Comparison of ENCODE assay signal across 9 mouse cellular contexts in the genomic region with DNA sequence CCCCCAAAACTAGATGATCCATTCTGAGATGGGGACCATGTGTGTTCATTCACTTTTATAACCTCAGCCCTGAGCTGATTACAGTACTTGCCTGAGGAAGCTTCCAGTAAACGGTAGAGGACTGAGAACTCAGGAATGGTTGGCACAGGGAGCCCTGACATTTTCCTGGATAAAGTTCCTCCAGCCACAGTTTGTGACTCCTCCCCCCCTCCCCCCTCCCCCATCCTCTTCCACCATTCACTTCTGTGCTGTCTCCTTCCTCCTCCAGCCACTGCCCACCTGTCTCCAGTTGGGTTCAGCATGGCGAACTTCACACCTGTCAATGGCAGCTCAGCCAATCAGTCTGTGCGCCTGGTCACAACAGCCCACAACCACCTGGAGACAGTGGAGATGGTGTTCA. TPM values are rescaled to one million over a fixed set of nuclear protein-coding genes. Genes with fewer than 3 reads are reported as not detected.
DNase-seq lines count a peak whose midpoint lies in the region; ATAC-seq lines count a peak whose summit lies in the region.
"Had no signal": no experiment of that assay in that cellular context is flagged by ENCODE, and none has a peak within 500 bp of the region (broad histone marks: within the 10 kb centered on the region; RNA-seq: fewer than 3 reads in every experiment).

TSS of gene Chrm4 (plus strand) at position 301 of the 400 bp plus-strand sequence.

- intact Hi-C loops in heart, postnatal 14 days (cut with DNase I), result no loop called here

- peak within 1 kb of the TSS; percentile 11 to 16; a peak in 1 of 4 replicates for H3K4me3 ChIP-seq in heart, embryonic 14.5 days (ENCODE audit: control insufficient read depth in 1 of 2, insufficient read depth in 1 of 2, low read depth in 1 of 2, low read length in 2 of 2)
- no peak within 1 kb of the TSS for H3K4me3 ChIP-seq in neural tube, embryonic 12.5 days
- H3K4me3 ChIP-seq in stomach, embryonic 15.5 days (replicated peaks), result no peak within 1 kb of the TSS

- H3K4me1 ChIP-seq in heart, embryonic 14.5 days (ENCODE audit: control insufficient read depth in 2 of 2, insufficient read depth in 2 of 2, low read length in 2 of 2), result peaks cover 15 to 23% of the 10 kb centered on the region in 2 experiments
- peaks cover 48% of the 10 kb centered on the region for H3K4me1 ChIP-seq in neural tube, embryonic 12.5 days
- peaks cover 39% of the 10 kb centered on the region for H3K4me1 ChIP-seq in stomach, embryonic 15.5 days

- H3K4me2 ChIP-seq in heart, embryonic 14.5 days (ENCODE audit: low read length), result peak within 1 kb of the TSS; percentile 55
- peak within 1 kb of the TSS; percentile 79 for H3K4me2 ChIP-seq in neural tube, embryonic 12.5 days (replicated peaks)
- peak within 1 kb of the TSS; percentile 40 for H3K4me2 ChIP-seq in stomach, embryonic 15.5 days

- no peak within 1 kb of the TSS for H3K27ac ChIP-seq in heart, embryonic 14.5 days (replicated peaks in 1 of 2; ENCODE audit: control insufficient read depth in 1 of 2, insufficient read depth in 1 of 2, low read depth in 2 of 2, low read length in 2 of 2)
- no peak within 1 kb of the TSS for H3K27ac ChIP-seq in neural tube, embryonic 12.5 days
- H3K27ac ChIP-seq in stomach, embryonic 15.5 days, result no peak within 1 kb of the TSS

- no peak for DNase-seq in heart, postnatal 14 days
- DNase-seq in neural tube, embryonic 10.5 days (ENCODE audit: extremely low spot score, low spot score), result no peak
- no peak for DNase-seq in layer of hippocampus, postnatal 14 days (ENCODE audit: low spot score in 2 of 2)
- no peak for DNase-seq in frontal cortex, postnatal 36 days (ENCODE audit: low spot score in 2 of 2)
- no peak for DNase-seq in urinary bladder, postnatal 25 days (ENCODE audit: low spot score)
- DNase-seq: lung, postnatal 10 days had no signal

- no peak for ATAC-seq in heart, embryonic 14.5 days (ENCODE audit: insufficient number of reproducible peaks, insufficient read depth, low FRiP score, low read depth)
- ATAC-seq in neural tube, embryonic 12.5 days (ENCODE audit: low FRiP score, low read depth), result no peak
- ATAC-seq in stomach, embryonic 15.5 days (ENCODE audit: insufficient read depth, low FRiP score, low read depth), result no peak

- 86% methylated on average over 3 of the region's 3 CpGs for WGBS in heart, embryonic 14.5 days
- 88% methylated on average over 3 of the region's 3 CpGs for WGBS in neural tube, embryonic 12.5 days
- 74% methylated on average over 3 of the region's 3 CpGs for WGBS in stomach, embryonic 15.5 days

- no peaks in the 10 kb centered on the region for H3K36me3 ChIP-seq in heart, embryonic 14.5 days (ENCODE audit: control insufficient read depth, insufficient read depth, low read length)
- no peaks in the 10 kb centered on the region for H3K36me3 ChIP-seq in neural tube, embryonic 12.5 days
- no peaks in the 10 kb centered on the region for H3K36me3 ChIP-seq in stomach, embryonic 15.5 days

- H3K9me3 ChIP-seq in heart, embryonic 14.5 days (ENCODE audit: control insufficient read depth, low read length), result no peaks in the 10 kb centered on the region
- no peaks in the 10 kb centered on the region for H3K9me3 ChIP-seq in neural tube, embryonic 12.5 days
- H3K9me3 ChIP-seq in stomach, embryonic 15.5 days, result no peaks in the 10 kb centered on the region

- no peak within 1 kb of the TSS; the same call in 1 of the 2 replicates for H3K9ac ChIP-seq in heart, embryonic 14.5 days (ENCODE audit: low read length)
- H3K9ac ChIP-seq in neural tube, embryonic 12.5 days, result no peak within 1 kb of the TSS
- no peak within 1 kb of the TSS for H3K9ac ChIP-seq in stomach, embryonic 15.5 days

- H3K27me3 ChIP-seq in heart, embryonic 14.5 days (ENCODE audit: control insufficient read depth, insufficient read depth, low read length), result peaks cover 29% of the 10 kb centered on the region
- H3K27me3 ChIP-seq in neural tube, embryonic 12.5 days (replicated peaks), result peaks cover 31% of the 10 kb centered on the region
- peaks cover 34% of the 10 kb centered on the region for H3K27me3 ChIP-seq in stomach, embryonic 15.5 days (replicated peaks)

RNA-seq across cellular contexts. Expression of gene Chrm4, which starts in this region (rescaled TPM):
- polyA plus RNA-seq in heart, embryonic 14.5 days (2014; fragmentation: Nextera tagmentation; extraction: Ambion mirVana), result not detected in 2 replicates
- not detected for total RNA-seq in heart, postnatal 14 days (2021)
- 0.50 and 0.96 TPM in 2 replicates for polyA plus RNA-seq in neural tube, embryonic 12.5 days (2016; fragmentation: Nextera tagmentation; extraction: Ambion mirVana)
- total RNA-seq in layer of hippocampus, postnatal 14 days (2021), result 10 to 100 TPM; 15.1 to 21.2 TPM
- 0.21 and 0.27 TPM in 2 replicates for polyA plus RNA-seq in stomach, embryonic 15.5 days (2015; fragmentation: Nextera tagmentation; extraction: Ambion mirVana)

Comparison
In these comparisons a context has a peak if more than half of its experiments do, and no peak if none do; other contexts are left out.
1. RNA of gene Chrm4 (total RNA-seq): 15.1 to 21.2 TPM in layer of hippocampus, postnatal 14 days; not detected in heart, postnatal 14 days; every median in the first group is over 10 times any median in the second.
2. H3K4me3 ChIP-seq: peak in heart, embryonic 14.5 days (2 of 2); none in neural tube, embryonic 12.5 days (single experiment) and stomach, embryonic 15.5 days (single experiment).
3. Peak in every context shown above with its lines, with median percentiles within 50 percentile points of each other: H3K4me2 ChIP-seq.